Mouse (Mus musculus): ENCODE measurements around the gene Csk. TPM values are rescaled to one million over a fixed set of nuclear protein-coding genes. Genes with fewer than 3 reads are reported as not detected.

The Csk gene
- total RNA-seq, 4 experiments from 2014 or later: 38.4 to 46.7 (median 43.0) TPM

DNA sequence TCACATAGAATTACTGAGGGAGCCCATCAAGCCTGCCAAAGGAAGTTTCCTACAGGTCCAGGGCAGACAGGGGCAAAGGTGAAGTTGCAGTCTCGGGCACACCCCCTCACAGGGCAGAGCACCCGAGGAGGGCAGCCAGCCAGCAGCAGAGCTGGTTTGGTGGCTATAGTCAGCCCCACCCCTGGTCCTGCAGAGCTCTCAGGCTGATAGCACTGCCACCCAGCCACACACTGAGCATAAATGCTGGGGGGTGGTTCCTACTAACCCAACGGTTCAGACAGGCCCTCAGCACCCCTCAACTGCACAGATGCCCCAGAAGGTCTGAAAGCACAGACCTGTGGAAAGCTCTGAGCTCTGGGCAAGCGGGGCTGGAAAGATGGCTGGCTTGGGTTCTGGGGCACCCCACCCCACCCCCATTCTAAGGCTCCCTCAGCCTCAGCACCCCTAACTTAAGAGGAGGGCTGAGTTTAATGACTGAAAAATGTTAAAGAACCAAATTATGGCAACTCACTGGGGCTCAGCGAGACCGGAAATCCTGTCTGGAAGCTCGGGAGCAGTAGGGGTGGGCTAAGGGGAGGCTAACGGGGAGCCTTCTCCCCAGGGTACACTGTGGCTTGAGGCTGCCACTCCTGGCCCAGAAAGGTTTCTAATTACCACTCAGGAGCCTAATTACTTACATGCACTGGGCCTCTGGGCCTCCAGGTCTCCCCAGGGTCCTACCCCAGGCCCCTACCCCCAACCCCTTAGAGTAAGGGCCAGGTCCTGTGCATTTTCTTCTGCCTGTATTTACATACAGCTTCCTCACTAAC, 14.6 kb downstream of the Csk start:
- no peak for DNase-seq (ENCODE audit: low spot score in 2 of 2)

DNA sequence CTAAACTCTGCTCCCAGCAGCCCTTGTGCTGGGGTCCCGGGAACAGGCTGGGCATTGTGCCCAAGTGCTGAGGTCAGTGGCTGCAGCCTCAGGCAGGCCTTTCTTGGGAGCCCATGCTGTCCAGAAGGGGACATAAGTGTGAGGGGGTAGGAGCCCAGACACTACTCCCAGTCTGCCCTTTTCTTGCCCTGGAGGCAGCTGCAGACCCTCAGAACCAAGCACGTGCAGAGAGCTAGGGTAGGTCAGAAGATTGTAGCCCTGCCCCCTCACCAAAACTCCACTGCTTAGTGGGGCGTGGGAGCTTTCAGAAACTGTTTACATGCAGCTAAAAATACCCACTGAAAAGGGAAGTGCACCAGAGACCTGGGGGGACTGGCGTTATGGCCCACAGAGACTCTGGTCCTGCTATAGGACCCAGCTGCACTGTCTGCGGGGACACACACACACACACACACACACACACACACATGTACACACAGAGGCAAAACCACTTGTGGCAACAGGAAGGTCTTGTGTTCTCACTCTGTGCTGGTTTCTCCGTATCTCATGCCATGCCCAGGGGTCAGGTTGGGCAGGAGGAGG, 15.6 kb downstream of the Csk start:
- no peak for DNase-seq (ENCODE audit: low spot score in 2 of 2)

DNA sequence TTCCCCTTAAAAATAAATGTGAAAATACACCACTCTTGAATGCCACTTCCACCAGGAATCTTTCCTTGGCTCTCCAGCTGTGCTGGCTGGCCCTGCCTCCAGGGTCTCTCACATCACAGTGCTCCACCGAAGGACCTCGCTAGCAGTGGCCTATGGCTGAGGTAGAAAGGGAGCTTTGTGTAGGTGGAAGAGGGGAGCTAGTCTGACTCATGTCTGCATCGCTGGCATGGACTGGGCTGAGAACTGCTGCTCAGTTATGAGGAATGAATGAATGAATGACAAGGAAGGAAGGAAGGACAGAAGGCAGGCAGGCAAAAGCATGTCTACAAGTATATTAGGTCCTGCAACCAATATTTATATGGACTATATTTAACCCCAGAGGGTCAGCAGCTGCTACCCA, 16.2 kb downstream of the Csk start:
- no peak for DNase-seq (ENCODE audit: low spot score in 2 of 2)

DNA sequence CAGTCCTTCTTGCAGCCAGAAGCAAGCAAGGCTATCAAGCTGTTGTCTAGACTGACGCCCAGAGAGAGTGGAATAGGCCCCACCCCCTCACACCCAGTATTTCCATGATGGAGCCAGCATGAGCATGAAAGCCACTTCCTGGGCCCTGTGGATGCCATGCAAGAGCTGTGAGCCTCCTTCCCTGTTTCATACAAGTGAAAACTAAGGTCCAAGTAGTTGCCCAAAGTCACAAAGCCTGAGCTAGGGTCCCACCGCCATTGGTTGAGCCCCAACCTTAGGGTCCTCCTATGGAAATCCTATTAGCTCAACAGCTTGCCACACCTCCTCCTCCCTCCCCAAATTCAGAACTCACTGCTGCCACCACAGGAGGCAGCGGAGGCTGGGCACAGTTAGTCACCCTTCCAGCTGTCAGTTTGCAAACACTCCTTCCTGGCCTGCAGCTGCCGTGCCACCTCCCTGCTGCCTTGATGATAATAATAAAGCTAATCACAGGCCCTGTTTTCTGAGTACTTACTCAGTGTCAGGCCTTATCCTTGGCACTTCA, 19.9 kb downstream of the Csk start:
- DNase-seq (ENCODE audit: low spot score in 2 of 2): peak in 1 of 2 experiments; percentile 48

DNA sequence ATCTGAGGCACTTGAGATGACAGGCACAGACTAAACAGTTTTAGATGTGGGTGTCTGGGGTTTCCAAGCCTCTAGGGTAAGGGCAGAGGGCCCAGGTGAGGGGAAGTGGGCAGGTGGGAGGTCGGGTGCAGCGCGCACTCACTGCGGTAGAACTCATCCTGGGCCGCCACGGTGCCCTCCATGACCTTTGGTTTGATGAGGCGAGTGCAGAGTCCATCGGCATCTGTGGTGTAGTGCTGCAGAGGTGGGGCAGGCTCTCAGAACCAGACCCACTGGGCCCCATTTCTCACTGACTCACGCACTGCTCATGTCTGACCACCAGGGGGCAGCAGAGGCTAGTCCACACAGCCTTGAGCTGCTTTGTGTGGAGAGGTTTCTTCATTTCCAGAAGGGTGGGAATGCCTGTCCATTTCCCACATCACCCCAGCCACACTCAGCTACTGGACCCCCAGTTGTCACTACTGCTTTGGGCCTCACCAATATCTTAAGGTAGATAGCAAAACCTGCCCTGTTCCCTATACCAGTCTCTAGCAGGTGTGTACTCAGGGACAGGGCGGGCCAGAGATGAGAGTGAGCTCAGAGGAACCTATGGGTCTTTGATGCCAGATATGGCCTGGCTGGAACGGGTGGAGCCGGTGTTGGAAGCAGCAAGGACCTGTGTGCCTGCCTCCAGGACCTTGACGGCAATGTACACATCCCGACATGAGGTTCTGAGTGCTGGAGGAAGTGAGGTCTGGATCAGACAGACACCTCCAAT, 24.1 kb downstream of the Csk start:
- DNase-seq (ENCODE audit: low spot score in 2 of 2): peak; percentile 60 to 76

DNA sequence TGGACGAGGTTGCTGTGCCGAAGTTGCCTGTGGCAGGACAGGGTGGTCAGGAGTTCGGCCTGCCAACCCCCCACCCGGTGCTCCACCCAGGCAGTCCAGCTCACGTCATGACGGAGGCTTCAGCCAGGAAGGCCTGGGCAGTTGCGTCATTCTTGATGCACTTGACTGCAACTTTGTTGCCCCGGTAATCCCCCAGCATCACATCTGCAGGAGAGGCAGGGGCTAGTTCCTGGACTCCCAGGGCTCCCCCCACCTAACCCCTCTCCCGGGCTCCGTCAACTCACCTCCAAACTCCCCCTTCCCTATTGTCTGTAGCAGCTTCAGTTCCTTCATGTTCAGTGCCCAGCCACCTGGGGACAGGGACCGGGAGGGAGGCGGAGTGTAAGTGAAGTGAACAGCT, 24.7 kb downstream of the Csk start:
- no peak for DNase-seq (ENCODE audit: low spot score in 2 of 2)

DNA sequence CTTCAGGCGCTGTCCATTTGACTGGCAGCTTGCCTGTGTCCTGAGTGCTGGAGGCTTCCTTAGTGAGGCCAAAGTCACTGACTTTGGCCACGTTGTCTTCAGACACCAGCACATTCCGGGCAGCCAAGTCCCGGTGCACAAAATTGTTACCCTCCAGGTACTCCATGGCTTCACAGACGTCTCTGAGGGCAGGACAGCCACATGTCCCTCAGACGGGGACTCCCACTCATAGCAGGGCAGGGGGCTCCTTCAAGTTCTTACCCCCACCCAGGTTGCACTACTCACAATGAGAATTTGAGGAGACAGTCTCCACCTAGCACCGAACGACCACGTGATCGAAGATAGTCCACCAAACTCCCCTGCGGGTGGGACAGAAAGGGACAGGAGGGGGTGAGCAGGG, 25.5 kb downstream of the Csk start:
- DNase-seq (ENCODE audit: low spot score in 2 of 2): no peak

DNA sequence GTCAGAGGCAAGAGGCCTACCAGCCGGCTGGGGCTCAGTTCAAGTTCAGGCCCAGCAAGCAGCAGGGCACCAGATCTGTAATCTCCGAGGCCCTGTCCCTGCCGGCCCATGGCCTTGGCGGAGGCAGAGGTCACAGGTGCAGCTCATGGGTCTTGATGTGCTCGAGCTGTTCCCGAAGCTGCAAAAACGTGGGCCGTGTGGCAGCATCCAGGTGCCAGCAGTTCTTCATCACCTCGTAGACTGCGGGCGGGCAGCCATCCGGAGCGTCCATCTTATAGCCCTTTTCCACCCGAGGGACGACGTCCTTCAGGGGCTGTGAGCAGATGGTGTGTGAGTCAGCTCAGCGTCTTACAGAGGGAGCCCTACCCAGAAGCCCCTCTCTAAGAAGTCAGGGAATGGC, 26.2 kb downstream of the Csk start:
- DNase-seq (ENCODE audit: low spot score in 2 of 2): no peak

DNA sequence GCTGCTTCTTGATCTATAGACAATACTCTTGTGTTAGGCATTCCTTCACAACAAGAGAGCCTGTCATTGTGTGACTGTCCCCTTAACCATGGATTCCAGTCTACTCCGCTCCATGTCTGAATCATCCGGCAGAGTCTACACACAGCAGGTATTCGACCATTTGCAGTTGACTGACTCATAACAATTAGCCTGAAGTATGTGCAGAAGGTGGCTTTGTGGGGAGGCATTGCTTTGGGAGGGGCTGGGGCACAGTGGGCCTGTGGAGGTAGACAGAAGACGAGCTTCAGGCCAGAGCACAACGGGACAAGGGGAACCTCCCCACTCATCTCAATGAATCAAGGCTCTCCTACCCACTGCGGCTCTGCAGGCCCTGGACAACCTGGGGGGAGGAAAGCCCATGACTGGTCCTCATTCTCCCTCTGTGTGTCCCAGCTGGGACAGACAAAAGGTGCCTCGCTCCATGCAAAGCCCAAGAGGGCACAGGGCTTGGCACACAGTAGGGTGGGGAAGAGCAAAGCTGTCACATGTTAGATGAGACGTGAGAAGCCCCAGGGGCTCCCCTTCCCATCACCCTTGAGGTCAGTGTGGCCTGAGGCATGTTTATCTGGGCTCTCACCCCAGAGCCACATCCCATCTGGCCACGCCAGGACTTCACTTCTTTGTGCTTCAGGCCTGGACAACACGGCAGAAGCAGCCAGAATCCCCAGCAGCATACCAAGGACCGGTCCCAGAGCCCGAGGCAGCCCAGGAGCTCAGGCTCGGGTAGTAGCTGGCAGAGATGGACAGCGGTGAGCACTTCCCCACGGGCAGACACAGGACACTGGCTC, 27.5 kb downstream of the Csk start:
- no peak for DNase-seq (ENCODE audit: low spot score in 2 of 2)

DNA sequence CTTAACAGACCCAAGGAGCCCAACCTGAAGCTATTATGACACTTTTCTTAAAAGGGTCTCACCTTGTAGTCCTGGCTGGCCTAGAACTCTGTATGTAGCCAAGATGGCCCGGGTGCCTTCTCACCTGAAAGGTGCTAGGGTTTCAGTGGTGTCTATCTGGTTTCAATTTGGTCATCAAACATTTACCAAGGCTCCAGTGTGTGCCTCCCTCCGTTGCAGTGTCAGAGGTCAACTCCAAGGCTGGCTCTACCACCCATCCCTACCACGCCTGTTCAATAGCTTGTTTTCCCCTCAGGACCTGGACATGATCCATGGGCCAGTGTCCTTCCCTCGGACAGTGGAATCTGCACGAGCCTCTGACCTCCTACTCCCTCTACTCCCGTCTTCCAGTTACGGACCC, 29.1 kb downstream of the Csk start:
- DNase-seq (ENCODE audit: low spot score in 2 of 2): no peak

DNA sequence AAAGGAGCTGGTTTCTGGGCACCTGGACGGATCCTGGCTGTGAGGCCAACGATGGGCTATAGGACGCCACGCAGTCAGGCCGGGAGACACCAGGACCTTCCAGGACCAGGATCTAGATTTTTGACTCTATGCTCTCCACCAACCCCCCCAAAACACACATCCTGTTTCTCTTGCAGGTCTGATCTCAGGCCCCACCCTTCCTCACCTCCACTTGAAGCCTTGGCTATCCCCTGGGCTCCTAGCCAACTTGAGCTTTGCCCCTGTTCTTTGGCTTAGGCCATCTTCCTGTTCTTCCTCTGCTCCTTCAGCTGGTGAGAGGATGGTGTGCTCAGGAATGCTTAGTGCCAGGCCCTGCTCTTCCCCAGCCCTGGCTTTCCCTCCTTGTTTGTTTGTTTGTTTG, 32.8 kb downstream of the Csk start, which contains the start of gene Lman1l:
Gene Lman1l, minus strand, starts transcription at position 101 of the 400 bp plus-strand sequence.
- DNase-seq (ENCODE audit: low spot score in 2 of 2): no peak

DNA sequence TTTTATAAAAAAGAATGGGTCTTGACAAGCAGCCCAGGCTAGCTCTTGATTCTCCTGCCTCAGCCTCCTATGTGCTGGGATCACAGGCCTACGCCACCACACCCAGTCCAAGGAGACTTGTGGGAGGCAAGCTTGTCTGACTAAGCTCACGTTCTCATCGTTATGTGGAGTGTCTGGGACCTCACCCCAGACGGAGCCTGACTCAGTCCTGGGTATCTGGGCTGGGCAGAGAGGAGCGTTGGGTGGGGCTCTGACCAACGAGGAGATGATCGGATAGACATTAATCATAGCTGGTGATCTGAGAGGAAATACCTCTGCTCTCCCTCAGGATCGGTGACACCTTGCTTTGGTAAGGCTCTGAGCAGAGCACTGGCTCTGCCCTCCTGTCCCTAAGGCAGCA, 34.6 kb downstream of the Csk start:
- no peak for DNase-seq (ENCODE audit: low spot score in 2 of 2)

DNA sequence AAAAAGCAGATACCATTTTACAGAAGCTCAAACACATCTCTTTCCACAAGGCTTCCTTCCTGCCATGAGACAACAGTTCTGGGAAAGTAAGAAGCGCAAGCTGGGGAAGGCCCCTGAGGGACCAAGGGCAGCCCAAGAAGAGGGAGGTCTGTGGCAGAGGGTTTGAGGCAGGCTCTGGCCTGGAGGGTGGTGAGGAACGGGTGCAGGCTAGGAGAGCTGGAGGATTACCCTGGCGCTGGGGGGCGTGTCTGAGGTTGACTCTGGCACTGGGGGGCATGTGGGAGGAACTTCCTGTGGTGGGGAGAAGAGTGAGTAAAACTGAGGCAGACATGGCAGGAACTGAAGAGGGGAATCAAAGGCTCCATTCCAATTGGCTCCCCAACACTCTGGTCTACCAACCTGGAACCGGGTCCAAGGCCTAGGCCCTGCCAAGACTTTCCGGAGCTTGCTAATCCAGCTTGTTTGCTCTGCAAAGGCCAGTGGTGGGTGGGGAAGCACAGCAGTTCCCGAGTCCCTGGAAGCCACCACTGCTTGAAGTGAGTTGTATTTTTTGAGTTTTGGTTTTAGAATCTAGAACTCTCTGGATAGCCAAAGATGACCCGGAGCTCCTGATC, 35.8 kb downstream of the Csk start:
- no peak for DNase-seq (ENCODE audit: low spot score in 2 of 2)

DNA sequence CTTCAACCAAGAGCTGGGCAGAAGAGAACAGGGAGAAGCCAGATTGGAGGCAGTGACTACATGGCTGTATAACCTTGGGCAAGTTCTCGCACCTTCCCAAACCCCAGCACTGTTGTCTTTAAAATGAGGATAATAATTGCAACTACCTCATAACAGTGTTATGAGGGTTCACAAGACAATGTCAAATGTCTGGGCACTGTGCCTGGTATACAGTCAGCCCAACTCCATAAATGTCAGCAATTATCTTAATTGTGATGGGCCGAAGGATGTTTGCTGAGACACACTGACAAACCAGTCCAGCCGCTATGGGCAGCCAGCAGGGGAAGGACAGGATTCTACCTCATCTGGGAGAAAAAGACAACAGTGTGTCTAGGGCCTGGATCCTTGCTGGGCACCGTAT, 38.6 kb downstream of the Csk start:
- no peak for DNase-seq (ENCODE audit: low spot score in 2 of 2)

DNA sequence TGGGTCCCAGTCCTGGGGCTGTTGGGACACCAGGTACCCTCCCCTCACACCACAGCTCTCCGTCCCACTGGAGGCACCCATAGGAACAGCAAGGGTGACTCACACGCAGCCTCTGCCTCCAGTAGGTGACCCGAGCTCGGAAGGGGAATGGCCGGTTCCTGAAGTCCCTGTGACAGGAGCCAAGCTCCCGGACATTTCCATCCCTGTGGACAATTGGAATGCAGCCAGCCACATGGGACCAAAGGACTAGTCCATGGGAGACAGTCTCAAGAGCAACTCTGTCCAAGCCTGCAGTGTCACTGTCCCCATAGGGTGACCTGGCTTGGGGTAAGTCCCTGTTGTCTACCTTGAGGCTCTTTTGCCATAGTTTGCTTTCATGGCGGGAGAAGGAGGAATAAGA, 39.5 kb downstream of the Csk start:
- DNase-seq (ENCODE audit: low spot score in 2 of 2): no peak

DNA sequence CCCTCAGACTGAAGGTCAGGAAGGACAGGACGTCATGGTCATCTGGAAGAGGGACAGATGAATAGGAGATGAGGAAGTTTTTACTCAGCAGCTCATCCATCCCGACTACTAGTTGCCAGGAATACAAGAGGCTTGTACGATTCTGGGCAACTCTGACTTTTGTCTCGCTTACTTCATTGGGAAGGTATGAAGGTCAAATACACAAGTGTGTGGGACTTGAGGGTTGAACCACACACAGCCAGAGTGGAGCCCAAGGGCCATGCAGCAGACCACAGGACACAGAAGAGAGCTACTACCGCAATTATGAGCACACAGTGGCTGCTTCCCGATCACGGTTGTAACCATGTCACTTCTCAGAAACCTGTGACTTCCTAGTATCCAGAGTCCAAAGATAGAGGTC, 40.8 kb downstream of the Csk start:
- DNase-seq (ENCODE audit: low spot score in 2 of 2): no peak

DNA sequence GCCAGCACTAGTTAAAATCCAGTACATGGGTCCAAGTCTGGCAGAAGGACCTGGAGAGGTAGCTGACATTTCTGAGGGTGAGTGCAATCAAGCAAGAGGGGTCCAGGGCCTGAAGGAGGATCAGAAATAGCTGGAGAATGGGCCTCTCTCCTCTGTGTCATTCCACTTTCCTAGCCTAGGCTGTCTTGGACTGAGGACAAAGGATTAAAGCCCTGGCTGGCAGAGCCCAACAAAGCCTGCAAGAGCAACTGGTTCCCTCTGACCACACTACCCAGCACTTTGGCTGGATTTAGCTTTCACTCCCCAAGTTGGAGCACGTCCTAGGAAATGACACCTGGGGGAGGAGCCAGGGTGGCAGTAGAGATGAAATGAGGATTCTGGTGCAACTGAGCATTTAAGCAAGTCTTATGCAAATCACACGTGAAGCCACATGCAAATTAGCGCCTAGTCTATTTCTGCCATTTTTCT, 43.0 kb downstream of the Csk start:
- DNase-seq (ENCODE audit: low spot score in 2 of 2): no peak

DNA sequence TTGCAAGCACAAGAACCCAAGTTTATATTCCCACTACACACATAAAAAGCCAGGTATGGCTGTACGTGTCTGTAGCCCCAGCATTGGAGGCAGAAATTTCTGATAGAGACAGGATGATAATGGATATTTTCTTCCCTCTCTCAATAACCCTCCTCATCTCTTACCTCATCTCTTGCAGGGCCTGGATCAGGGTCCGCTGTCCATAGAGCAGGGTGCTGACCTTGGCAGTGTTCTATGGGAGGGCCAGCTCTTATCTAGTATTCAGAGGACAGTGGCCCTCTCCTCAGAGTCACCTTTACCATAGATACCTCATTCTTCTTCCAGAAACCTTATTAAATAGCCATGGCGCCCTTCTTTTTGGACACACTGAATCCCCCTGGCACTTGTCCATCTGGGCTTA, 43.6 kb downstream of the Csk start:
- DNase-seq (ENCODE audit: low spot score in 2 of 2): no peak

DNA sequence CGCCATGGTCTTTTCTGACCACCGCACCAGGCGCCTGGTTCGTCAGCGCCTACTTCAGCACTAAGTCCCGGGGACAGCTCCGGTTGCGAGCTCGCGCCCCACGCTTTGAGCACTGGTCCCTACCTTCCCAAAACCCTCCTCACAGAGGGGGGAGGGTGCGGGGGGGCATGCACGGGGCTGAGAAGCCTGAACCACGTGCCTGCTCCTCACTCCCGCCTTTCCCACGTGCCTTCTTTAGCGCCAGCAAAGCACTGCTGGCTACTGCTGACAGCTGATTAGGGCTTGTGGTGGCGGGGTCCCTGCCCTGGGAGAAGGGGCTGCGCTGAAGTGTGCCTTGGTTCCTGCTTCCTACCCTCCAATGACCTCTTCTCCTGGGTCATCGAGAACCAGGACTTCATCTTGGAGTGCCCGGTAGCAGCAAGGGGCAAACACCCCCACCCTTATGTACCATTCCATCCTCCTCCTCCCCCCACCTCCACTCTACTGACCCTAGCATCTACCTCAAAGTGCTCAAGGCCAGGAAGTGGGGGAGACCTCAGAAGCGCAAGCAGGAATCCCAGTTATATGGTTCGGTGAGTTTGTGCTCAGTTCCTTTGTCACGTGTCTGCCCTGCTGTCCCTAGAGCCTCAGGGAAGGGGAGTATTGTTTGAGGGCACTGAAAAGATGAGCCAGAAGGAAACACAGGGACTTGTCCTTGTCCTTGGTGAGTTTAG, 47.1 kb downstream of the Csk start, which contains the start of gene Cplx3:
Gene Cplx3, minus strand, starts transcription at position 143 of the 713 bp plus-strand sequence.
- no peak for DNase-seq (ENCODE audit: low spot score in 2 of 2)

DNA sequence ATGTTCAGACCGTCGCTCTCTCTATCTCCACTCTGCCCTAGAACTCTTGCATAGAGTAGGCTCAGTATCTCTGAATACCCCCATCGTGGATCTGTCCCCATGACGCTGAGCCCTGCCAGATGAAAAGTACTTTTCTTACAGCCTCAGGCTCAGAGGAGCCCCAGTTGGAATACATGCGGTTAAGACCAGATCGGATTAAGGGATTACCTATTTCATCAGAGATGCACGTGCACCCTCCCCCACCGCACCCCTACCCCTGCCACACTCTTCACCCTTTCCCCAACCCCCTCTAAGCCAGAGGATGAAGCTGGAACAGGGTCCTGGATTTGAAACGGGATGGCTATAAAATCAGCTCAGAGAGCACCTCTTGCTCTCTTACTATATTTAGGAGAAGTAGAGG, 47.9 kb downstream of the Csk start:
- no peak for DNase-seq (ENCODE audit: low spot score in 2 of 2)

All from layer of hippocampus, adult 8-10 months (tissue).